Mouse (Mus musculus) kidney, postnatal 4 days (tissue): ENCODE results near the gene BC048562.

Experiments
- DNase-seq, 2 experiments: peaks; one replicate each; pipeline ENCODE4 v3.0.0; 2021; ENCODE audit warnings: mixed read lengths in 2 of 2

Gene BC048562

DNA sequence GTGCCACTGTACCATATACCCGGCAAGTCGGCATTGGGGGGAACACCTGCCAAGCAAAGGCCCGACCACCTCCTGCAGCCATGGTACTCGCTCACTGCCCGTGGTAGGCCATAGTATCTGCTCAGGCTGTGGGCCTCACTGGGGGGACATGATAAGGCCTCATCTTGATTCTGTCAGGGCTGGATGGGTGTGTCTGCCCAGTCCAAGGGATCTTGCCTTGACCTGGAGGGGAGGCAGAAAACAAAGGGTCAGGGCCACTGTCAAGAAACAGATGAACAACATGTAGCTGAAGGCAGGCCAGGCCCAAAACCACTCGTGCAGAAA, 14.8 kb downstream of the BC048562 start:
- no peak for DNase-seq

DNA sequence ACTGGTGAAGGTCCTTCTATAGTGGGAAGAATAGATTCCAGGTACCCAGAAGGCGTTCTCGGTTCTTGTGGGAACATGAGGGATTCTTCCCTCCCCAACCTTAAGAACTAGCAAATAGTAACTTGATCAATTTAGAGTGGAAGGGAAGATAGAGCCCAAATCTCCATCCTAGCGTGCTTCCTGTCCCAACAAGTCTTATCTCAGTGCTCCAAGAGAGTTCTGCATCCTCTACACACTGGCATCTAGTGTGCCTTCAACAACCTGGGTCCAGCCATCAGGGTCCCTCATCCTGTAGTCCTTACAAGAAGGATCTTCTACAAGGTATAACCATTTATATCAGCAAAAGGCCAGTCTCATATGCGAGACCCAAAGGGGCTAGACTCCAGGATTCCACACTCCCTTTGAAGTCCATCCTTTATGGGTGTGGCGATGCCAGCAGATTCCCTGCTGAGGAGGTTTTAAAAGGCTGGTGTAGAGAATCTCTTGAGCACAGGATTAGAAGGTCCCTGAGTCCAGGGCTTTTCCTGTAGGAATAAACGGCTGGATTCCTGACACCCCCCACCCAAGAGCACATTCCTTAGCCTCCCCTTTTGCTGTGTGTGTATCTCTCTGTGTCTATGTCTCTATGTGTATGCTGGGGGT, 15.4 kb downstream of the BC048562 start:
- DNase-seq: no peak

DNA sequence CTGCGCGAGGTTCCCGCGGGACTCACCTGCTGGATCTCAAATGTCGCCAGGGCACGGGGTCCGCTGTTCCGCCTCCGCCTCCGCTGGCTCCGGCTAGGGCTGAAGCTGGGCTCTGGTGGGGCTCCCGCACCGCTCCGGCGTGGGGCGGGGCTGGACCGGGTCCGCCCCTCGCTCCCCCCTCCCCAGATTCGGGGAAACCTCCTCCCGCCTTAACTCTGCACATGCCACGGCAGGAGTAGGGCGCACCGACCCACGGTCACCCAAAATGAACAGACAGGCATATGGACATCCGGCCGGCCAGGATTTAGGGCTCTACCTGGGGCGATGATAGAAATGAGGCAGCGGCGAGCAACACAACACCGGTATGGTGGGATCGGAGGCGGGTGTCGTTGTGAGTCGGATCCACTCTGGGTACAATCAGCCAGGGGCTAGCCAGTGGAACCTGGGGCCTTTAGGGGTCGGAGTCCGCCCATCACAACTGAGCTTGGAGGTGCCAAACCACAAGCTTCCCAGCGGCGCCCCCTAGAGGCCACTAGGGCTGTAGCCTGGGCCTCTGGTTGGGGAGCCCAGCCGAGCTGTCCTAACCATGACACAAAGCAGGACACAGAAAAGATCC, 16.1 kb downstream of the BC048562 start:
- DNase-seq: peak; percentile 95 to 96

DNA sequence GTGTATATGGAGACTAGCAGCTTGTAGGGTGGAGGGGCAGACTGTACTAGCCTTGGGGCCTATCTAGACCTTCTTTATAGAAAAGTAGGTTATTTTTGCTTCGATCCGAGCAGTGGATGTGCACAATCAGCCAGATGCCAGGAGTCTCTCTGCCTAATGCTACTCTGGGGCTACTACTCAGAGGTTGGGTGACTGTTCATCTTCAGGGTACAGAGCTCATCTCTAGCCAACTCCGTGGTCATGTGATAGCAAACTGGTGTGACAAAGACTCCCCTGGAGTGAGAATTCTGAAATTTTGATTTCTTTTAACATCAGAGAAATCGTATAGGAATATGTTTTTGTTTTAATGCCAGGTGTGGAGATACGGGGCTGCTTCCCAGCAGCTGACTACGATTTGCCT, 16.6 kb downstream of the BC048562 start:
- DNase-seq: no peak

DNA sequence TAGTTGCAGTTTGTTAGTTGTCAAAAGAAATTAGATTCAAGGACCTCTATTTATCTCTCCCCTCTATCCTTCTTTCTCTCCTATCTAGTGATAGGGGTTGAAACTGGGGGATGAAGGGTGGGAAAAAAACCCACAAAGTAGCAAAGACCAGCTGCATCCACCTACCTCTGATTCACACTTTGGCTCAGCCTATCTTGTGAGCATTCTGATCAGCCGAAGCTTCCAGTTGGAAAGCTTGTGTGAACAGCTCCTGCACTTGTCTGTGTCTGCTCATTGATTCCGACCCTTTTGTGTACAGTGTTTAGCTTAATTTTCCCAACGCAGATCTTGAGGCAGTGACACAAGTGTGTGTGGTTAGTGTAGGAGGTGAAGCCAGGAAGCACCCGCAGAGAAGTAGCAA, 17.2 kb downstream of the BC048562 start:
- no peak for DNase-seq

DNA sequence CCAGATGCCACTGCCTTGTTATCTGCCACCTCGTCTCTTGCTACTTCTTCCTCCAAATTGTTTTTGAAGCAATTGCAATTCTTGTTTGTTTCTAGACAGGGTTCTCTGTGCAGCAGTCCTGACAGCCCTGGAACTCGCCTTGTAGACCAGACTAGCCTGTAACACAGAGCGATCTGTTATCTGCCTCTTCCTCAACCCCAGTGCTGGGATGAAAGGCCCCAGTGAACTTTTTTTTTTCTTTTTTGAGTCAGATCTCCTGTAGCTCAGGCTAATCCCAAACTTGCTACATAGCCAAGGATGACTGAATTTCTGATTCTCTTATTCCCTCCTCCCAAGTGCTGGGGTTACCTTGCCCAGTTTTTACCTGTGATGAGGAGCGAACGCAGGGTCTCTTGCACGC, 18.1 kb downstream of the BC048562 start:
- DNase-seq: no peak

DNA sequence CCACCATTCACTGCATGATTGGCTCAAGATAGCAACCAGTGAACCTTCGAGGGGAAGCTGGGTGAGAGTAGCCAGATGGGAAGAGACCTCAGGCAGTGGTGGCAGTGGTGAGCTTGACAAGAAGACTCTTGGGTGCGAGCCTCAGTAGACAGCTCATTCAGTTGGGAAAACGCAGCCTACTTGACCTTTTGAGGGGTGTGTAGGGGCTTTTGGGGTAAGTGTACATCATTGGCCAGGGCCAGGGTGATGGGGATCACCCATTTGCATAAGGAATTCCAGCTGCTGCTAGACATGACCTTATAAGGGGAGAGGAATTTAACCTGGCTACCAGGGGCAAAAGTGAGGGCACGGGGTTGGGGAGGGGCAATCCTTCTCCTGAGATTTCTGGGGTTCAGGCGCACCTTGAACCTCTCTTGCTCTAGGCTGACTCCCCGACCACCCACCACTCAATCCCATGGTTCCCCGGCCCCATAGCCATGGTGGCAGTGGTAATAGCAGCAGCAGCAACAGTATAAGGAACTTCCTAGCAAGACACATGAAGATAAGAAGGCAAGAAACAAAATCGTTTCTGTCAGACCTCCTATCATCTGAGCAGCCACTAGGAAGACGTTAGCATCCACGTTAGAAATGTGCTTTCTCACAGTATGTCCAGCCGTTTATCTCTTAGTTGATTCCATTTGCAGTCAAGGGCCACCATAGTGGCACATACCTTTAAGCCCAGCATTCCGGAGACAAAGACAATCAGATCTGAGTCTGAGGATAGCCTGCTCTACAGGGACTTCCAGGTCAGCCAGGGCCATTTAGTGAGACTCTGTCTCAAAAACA, 19.7 kb downstream of the BC048562 start:
- no peak for DNase-seq

DNA sequence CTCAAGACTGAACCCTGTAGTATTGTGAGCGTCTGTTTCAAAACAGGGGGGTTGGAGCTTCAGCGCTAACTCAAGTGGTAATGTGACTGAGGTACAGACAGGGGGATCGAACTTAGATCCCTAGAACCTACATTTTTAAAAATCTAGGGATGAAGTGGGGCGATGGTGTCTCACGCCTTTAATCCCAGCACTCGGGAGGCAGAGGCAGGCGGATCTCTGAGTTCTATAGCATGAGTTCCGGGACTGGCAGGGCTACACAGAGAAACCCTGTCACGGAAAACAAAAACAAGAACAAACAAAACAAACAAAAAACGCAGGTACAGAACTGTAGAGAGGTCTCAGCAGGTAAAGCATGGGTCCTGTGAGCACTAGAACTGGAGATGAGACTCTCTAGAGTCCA, 20.7 kb downstream of the BC048562 start:
- no peak for DNase-seq

DNA sequence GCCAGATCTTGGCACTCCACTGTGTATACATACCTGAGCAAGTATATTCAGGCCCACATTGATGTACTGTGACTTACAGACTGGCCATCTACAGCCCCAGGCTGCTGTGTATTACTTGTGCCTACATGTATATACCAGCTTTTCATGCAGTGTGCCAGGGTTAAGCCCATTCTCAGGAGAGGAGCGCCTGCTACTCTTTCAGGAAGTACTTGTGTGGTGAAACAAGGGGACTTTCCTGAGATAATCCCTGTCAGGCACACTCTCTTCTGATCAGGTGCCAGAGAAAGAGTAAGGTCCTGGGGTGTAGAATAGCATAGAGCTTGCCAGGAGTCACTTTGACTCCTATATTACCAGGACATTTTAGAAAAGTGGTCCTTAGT, 23.6 kb downstream of the BC048562 start:
- no peak for DNase-seq

DNA sequence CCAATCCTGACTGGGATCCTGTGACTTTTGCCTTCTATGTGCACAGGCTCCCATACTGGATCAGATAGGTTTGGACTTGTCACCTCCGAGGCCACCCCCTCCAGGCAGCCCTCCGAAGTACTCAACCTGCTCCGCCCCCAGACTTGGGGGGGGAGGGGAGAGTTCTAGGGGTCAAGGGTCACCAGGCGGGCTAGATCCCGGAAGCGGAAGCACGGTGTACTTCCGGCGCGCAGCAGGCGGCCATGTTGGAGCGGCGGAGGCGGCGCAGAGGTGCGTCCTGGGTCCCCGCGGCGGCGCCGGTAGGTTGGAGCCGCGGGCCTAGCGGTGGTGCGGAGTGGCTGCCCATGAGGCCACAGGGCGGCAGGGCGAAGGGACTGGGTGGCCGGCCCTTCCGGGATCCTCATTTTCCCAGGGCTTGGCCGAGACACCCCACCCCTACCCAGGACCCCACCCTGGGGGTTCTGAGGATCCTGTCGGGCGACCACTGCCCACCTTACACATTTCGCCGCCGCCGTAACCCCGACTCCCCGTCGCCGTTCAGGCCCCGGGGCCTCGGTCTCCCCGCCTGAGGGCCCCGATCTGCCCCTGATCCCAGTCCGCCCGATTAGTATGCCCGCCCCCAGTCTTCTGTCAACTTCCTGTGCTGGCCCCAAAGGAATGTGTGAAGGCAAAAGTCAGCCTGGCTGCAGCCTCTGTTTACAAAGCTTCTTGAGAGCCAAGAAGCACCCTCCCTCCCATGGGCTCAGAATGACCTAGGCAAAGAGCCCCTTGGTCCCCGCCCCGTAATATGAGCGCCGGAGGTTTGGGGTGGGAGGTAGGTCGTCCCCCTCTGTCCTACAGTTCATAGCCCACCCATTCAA, 24.3 kb downstream of the BC048562 start, which contains the start of gene Ccdc71:
TSS of gene Ccdc71 (plus strand) at position 209 of the 860 bp plus-strand sequence.
- DNase-seq: peak; percentile 90 to 94

DNA sequence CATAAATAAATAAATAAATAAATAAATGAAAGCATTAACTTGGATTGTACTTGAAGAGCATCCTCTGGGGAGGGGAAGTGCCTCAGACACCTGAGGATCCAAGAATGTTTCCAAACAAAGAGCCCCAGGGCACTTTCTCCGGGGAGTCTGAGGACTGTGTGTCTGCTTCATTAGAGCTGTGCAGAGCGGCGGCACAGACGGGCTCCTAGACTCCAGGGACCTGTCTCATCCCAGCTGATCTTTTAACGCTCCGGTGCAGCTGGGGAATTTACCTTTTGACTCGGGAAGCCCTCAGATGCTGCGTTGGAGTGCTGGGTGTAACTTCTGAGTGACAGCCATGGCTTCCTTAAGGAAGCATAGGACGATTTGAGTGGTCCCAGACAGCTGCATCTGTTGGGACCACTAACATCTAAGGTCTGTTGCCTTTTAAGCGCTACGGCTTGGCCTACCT, 24.9 kb downstream of the BC048562 start, which contains the start of gene Klhdc8b:
TSS of gene Klhdc8b (minus strand) at position 401 of the 451 bp plus-strand sequence.
- peak; percentile 44 to 61 for DNase-seq

DNA sequence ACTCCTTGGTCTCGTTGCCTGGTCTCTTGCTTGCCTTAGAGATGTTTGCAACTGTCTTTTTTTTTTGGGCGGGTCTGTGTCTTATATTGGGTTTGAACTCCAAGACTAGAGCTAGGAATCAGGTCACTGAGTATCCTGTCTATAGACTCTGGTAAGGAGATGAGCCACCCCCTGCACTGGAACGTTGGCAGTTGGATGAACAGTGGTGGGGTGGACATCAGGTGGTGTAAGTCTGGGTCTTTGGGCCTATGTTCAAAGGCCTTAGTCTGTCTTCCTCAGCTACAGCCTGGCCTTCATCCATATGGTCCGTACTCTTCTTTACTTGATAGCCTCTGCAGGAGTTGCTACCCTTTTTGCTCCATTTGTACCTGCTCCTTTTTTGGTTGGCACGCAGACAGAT, 25.4 kb downstream of the BC048562 start:
- no peak for DNase-seq

DNA sequence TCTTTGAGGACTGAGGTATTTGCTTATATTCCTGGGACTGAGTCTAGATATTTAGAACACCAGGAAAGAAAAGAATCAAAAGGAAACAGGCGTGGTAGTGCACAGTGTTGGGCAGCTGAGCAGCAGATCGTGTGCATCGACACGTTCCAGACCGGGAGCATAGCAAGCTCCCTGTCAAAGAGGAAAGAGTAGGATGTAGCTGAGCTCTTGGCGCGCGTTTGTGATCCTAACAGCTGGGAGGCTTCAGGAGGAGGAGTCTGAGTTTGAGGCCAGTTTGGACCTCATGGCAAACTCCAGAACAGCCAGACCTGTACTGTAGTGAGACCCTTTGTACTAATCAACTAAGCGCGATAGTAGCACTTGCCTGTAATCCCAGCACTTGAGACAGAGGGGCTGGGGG, 25.9 kb downstream of the BC048562 start:
- peak; percentile 67 to 74 for DNase-seq

DNA sequence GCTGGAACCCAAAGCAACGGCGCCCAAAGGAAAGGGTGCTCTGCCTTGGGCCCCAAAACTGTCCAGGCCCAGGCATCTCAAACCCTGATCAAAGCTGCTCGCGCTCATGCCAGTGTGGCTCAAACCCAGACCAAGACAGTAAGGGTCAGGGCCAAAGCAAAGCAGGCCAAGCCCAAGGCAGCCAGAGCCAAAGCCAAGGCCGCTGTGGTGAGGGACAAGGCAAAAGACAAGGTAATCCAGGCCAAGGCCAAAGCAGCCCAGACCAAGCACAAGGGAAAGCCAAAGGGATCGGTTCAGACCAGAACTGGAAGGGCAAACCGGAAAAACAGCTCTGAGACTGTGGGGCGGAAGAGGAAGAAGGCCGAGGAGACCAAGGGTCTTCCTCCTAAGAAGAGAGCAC, 27.4 kb downstream of the BC048562 start:
- no peak for DNase-seq

DNA sequence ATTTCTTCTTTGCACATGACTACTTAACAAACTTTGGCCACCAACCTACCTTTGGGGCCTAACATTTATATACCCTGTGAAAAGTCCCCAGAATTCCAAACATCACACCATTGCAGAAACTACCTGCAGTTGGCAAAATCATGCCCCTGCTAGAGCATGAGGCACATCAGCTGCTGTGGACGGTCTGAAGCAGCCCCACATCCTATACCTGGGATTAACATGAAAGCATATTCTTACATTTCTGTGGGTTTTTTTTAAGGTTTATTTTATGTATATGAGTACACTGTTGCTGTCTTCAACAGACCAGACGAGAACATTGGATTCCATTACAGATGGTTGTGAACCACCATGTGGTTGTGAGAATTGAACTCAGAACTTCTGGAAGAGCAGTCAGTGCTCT, 29.9 kb downstream of the BC048562 start:
- DNase-seq: no peak

DNA sequence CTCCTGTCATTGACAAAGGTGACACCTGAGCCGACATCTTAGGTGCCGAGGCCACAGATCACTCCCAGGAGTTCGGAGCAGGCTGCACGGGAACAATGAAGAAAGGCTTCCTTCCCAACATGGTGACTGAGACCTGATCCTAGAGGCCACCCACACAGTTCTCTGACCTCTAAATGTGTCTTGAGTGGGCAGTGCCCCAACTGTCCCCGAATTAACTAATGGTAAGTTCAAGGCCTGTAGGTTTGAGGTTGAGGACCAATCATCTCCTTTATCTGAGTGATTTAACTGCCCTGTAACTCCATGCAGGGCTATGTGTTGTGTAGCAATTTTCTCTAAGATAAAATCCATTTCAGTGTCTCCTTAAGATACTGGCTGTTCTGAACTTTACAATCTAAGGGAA, 33.1 kb downstream of the BC048562 start:
- DNase-seq: no peak

DNA sequence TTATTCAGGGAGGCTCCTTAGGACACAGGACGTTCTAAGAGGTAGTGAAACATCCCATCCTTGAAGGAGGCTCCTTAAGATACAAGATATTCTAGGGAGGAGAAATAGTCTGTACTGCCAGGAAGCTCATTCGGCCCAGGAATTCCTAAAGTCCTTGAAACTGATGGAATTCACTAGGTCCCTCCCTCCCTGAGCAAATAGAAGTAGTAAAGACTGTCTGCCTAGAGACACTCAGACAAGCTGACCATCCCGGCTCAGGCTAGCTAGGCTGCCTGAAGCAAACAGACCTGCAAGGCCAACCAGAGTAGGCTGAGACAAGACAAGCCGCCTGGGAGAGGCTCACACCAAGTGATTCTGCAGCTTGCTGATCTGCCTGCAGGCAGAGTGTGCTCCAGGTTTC, 33.6 kb downstream of the BC048562 start:
- DNase-seq: no peak

DNA sequence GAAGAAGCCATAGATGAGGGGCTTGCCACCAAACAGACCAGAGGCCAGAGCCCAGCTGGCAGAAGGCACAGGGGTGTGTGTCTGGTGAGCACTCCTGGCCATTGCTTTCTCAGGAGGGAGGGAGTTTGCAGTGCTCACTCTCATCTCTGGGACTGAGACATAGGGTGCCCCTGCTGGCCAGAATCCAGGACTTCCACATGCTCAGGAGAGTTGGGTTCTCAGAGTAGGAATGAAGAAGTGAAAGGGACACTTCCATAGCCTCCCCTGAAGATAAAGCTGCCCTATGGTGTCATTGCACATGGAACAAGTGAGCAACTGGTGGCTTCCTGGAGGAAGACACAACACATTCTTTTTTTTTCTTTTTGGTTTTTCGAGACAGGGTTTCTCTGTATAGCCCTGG, 38.2 kb downstream of the BC048562 start:
- DNase-seq: peak in 1 of 2 experiments; percentile 36

DNA sequence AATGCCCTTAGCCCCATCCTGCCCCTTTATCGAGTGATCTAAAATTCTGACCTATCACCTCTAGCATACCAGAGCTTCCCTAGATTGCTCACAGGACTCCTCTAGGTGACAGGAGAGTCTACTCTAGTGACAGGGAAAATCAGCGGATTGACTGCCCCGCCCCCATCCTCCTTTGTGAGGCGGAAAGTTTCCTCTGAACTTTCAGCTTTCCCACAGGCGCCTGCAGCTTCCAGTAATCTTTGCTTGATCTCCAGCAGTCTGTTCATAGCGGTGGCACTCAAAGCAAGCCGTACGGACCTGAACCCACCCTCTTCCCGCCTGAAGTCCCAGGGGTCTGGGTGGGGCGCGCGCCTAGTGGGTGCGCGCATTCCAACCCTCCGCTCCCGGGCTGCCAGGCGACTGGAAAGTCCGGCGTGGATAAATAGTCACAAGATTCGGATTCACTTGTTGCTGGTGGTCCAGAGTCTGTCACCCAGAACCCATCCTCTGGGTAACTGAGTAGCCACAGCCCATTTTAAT, 42.4 kb downstream of the BC048562 start:
- DNase-seq: peak; percentile 90 to 94

DNA sequence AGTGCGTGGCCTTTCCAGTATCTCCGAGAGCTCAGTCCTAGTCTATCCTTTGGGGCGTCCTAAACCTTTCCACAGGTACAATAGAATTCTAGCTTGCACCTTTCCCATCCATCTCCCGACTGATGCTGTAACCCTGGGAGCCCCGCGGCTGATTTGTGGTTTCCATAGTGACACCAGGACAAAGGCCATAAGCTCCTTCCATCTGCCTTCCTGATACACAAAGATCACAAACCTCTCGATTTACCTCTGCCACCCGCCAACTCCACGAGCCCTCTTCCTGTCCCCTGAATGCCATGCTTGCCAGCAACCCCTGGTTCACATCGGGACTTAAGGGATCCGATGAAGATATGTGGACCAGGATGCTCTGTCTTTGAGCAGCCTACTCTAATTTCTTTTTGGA, 43.0 kb downstream of the BC048562 start:
- DNase-seq: peak in 1 of 2 experiments; percentile 39

DNA sequence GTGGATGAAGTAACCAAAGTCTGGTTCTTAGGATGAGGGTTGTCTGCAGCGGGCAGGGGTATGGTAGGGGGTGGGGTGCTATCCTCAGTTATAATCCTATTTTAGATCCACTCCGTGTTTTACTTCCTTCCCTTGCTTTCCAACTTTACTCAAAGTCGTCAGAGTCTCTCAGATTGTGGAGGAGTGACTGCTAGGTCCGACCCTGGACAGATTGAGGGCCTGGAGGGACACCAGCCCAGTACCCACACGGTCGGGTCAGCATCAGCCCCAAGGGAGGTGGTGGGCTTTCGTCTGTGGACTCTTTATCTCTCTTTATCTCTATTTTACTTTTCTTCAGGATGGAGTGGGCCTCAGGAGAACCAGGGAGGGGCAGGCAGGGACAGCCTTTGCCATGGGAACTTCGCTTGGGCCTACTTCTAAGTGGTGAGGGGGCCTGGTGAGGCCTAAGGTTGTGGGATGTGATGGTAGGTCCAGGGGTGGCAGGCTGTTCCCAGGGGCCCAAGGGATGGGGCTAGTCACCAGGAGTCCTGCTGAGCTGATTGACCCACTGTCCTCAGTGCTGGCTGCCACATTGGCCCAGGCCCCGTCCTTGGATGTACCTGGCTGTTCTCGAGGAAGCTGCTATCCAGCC, 43.6 kb downstream of the BC048562 start, which contains the start of gene Lamb2:
TSS of gene Lamb2 (plus strand) at position 16 of the 631 bp plus-strand sequence.
- peak; percentile 59 to 71 for DNase-seq
